Mouse (Mus musculus) retina, postnatal 7 days (tissue): ENCODE results near the gene Tmem120b.

Experiments used
- DNase-seq: peaks from one replicate; pipeline ENCODE4 v3.0.0-alpha.2; 2012; ENCODE audit warnings: low read depth, low spot score

The Tmem120b gene

GRCm38 (mm10) chr5:123090560-123091306 lies 22.5 kb downstream of the Tmem120b start:
- DNase-seq: no peak

DNA sequence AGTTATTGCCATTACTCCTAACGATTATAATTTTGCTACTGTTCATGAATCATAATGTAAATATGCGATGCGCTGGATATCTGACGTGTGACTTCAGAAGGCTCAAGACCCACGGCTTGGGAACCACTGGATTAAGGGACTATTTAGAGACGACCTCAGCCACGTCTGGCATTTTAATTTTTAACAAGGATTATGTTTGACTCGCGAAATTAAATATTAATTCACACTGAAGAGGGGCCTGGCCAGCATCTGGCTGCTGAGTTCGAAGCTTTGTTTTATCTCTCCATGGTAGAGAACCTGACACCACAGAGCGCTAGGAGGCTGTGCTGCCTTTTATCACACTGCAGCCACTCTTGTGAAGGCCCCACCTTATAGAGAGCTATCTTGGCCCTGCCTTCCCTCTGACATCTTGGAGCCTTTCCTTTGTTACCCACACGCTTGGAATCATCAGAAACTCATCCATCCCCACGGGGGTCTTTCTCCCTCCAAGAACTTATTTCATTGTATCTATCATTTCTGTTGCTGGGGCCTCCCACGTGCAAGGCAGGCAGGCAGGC lies 24.9 kb downstream of the Tmem120b start:
- no peak for DNase-seq

GRCm38 (mm10) chr5:123094238-123094991 lies 26.2 kb downstream of the Tmem120b start:
- DNase-seq: no peak

DNA sequence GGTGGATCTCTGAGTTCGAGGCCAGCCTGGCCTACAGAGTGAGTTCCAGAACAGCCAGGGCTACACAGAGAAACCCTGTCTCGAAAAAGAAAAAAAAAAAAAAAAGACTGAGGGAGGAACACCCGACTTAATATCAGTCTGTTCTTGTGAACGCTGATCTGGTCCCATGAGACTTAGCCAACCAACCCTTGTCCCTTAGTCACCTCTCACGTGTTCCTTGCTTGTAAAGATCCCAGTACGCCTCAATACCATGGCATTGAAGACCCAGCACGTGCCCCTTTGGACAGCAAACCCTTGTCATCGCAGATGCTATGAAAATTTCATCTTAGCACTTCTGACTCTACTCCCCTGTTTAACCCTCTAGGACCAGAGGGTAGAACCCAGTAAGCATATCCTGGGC lies 28.1 kb downstream of the Tmem120b start:
- DNase-seq: no peak

DNA sequence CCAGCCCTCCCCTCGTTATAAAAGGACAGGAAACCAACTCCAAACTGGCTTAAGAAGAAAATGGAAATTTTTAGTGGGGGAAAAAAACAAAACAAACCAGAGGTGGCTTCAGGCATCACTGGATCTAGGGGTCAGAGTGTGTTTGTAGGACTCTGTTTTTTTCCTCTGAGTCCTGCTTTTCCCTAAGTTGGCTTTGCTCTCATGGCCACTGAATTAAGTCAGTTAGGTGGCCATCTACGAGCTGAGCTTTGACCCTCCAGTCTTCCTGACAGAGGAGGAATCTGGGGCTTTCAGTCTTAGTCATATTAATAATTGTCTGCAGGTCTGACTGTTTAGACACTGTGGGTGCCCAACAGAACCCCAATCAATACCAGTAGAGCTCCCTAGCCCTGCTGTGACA lies 30.3 kb downstream of the Tmem120b start:
- DNase-seq: no peak

DNA sequence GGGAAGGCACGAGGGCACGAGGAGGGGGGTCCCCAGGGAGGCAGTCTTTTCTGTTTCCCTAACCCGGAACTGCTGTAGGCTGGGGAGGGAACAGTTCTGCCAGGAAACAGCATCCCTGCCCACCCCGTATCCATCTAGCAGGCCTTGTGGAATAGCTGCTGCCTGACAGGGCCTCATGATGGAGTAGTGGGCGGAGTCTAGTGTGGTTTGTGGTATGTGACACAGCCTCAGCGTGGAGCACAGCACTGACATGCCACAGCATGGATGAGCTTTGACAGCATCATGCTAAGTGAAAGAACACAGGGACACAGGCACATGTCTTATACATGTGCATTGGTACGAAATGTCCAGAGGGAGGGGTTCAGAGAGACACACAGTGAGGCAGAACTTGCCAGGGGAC lies 34.2 kb downstream of the Tmem120b start:
- no peak for DNase-seq

GRCm38 (mm10) chr5:123103556-123103955 lies 35.3 kb downstream of the Tmem120b start:
- DNase-seq: no peak

DNA sequence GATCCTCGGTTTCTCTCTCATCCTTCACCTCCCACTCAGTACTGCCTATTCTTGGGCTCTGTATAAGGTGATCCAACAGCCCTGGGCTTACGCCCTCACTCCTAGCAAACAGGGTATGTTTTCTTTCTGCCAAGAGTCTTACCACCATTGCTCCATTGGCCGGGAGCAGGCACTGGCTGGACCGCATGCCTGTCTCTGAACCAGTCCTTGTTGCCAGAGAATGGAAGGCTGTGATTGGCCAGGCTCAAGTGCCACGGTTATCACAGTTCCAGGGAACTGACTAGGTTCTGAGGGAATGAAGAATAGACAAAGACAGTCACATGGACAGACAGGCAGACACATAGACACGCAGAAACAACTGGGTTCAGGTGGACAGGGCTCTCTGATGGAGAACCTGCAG lies 36.6 kb downstream of the Tmem120b start:
- no peak for DNase-seq

DNA sequence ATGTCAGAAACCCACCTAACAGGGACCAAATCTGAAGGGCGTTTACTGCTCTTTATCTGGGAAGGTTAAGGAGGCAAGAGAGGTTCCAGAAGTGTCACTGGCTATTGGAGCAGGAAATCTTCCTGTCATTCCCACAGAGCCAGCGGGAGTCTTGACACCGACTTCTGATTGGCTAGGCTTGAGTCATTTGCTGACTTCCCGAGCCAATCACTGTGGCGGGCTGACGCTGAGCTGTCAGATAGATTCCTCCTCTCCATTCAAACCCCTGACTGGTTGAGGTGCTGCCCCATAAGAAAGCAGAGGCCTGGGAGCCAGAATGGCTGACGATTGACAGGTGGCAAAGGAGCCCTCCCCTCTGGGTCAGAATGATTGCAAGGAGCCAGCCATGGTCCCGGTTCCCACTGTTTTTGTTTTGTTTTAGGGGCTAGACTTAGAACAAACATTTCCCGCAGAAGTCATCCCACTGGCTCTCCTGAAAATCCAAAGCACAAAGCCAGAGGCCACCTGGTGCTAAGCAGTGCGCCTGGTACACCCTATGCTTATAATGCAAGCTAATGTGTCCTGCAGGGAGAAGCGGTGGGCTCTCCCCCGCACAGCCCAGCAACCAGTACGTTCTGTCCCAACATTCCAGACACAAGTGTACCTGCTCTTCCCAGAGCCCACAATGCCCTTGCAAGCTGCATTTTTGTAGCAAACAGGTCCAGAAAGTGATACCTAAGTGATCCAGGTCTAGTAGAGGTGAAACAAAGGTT lies 41.4 kb downstream of the Tmem120b start:
- no peak for DNase-seq

DNA sequence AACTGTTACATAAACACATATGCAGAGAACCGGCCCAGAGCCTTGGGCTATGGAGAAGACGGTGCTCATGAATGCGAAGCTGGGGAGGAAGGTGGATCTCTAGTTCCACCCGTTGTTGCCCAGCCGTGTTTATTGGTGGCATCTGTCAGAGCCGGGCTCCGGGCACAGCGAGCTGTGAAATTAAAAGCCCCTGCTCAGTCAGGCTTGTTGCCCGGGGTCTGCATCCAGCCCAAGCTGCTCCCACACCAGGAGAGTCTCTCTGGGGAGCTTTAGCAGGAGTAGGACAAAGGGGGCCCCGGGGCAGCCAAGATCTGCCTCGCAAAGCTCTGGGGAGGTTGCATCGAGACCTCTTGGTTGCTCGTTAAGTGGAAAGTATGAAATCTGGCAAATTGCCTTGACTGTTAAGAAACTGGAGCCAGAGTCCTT lies 42.1 kb downstream of the Tmem120b start:
- no peak for DNase-seq

DNA sequence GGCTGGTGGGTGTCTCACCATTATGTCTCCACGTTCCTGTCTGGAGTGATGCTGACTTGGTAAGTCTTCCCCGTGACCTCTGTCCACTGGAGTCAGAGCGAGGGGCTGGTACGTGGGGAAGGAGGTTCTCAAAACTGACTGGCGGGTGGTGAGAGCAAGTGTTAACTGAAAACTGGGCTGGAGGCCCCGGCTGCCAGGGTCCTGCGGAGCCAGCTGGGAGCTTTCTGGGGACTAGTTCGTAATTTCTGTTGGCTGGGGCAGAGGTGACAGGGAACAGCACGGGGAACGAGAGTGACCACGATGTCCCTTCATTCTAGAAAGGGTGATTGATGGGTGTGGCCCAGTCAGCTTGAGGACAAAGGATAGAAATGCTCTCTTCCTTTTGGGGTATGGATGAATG lies 45.9 kb downstream of the Tmem120b start:
- no peak for DNase-seq

DNA sequence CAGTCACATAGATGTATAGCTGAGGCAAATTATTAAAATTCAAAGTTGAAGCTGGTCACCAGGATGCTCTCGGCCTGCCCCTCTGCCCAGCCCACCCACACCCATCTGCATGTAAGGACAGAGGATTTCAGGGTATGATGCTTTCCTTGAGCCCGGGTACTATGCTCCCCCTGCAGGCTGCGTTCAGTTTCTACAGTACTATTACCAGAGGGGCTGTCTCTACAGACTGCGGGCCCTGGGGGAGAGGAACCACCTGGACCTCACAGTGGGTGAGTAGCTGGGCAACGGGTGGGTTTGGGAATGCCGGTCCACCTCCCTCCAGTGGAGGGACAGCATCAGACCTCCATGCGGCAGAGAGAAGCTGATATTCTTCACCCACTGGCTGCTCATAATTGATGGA lies 46.7 kb downstream of the Tmem120b start:
- no peak for DNase-seq

- no peak for DNase-seq
Observed at GRCm38 (mm10) chr5:123116080-123116479, 47.9 kb downstream of the Tmem120b start.

GRCm38 (mm10) chr5:123117257-123117656 lies 49.0 kb downstream of the Tmem120b start:
- peak; percentile 62 for DNase-seq

GRCm38 (mm10) chr5:123117773-123118172 lies 49.6 kb downstream of the Tmem120b start:
- no peak for DNase-seq

DNA sequence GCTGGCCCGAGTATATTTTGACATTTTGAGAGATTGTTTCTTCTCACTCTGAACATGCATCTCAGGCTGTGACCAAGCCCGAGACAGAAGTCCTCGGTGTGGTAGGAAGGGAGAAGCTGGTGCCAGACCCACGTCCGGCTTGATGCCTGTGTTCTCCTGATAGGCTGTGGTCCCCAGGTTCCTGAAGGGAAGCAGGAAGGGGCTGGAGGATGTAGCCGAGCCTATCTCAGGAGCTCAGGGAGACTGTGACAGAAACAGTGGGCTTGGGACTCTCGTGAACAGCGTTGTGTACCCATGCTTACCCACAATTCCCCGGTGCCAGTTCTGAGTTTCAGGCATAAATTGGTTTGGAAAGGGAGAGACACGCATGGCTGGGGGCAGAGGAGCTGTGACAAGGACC lies 50.6 kb downstream of the Tmem120b start:
- DNase-seq: no peak

DNA sequence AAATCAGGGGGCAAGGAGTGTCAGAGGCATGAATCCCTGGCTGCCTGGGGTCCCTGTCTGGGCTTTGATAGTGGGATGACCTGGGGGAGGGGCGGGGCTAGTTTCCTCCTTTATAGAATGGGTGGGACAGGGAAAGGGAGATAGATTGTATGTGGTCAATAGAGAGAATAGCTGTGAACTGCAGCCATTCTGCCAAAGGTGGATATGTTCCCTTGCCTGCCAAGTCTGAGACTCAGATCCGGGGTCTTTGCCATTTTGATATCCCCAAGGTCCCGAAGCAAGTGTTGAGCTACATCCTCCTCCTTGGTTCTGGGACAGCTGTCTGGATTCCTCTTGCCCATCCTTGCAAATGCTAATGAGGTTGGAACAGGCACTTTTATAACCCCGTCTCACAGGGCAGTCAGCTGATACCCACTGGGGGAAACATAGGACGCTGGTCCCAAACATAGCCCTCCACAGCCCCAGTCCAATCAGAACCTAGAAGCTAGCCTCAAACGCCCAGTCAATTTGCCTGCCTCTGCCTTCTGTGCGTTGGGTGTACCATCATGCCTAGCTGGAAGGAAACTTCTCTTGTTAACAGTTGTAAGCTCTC lies 52.5 kb downstream of the Tmem120b start:
- no peak for DNase-seq

GRCm38 (mm10) chr5:123122181-123122580 lies 54.0 kb downstream of the Tmem120b start:
- DNase-seq: no peak

- DNase-seq: no peak
Observed at GRCm38 (mm10) chr5:123125105-123125504, 56.9 kb downstream of the Tmem120b start.

GRCm38 (mm10) chr5:123125638-123126406 lies 57.6 kb downstream of the Tmem120b start:
- DNase-seq: no peak

GRCm38 (mm10) chr5:123127031-123127430 lies 58.8 kb downstream of the Tmem120b start:
- DNase-seq: no peak
